ENCODE assay signal across 21 mouse cellular contexts in the genomic region with DNA sequence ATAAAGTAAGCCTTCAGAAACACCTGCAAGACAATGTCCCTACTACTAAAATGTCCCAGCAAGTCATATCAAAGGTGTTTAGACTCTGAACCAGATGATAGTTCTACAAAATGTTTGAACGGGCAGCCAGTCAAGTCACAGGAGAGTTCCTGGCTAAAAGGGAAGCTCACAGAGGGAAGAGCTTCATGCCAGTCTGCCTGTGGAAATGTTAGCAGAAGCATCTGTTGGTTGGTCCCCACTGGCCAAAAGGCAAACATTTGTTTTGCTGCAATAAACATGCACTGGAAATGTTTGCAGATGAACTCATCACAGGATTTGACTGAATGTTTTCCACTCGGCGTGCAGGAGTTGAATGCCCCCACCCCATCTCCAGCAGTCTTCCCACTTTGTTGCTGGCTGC. TPM values are rescaled to one million over a fixed set of nuclear protein-coding genes. Genes with fewer than 3 reads are reported as not detected.
DNase-seq lines count a peak whose midpoint lies in the region; ATAC-seq and TF ChIP-seq lines count a peak whose summit lies in the region.
"Had no signal": no experiment of that assay in that cellular context is flagged by ENCODE, and none has a peak within 500 bp of the region (broad histone marks: within the 10 kb centered on the region; RNA-seq: fewer than 3 reads in every experiment).

No protein-coding gene starts in this region.

- no peak overlapping the region for H3K4me3 ChIP-seq in hindbrain, postnatal 0 days (ENCODE audit: low read length)
- no peak overlapping the region for H3K4me3 ChIP-seq in hindbrain, embryonic 13.5 days
- H3K4me3 ChIP-seq in midbrain, postnatal 0 days (ENCODE audit: low read depth, low read length) = no peak overlapping the region
- H3K4me3 ChIP-seq in midbrain, embryonic 15.5 days = no peak overlapping the region
- H3K4me3 ChIP-seq: embryonic facial prominence, embryonic 15.5 days; erythroblast, embryonic 14.5 days; forebrain, embryonic 10.5 days; gastrocnemius, adult 2 months had no signal

- no peaks in the 10 kb centered on the region for H3K36me3 ChIP-seq in hindbrain, postnatal 0 days (ENCODE audit: insufficient read depth, low read length)
- H3K36me3 ChIP-seq in hindbrain, embryonic 13.5 days = peaks cover 4% of the 10 kb centered on the region
- H3K36me3 ChIP-seq in midbrain, postnatal 0 days (ENCODE audit: insufficient read depth, low read length) = no peaks in the 10 kb centered on the region
- H3K36me3 ChIP-seq in midbrain, embryonic 15.5 days (replicated peaks) = no peaks in the 10 kb centered on the region

- peak; percentile 19 for DNase-seq in cerebellum, adult 8-10 months
- DNase-seq in cerebellum, adult 11 months = no peak
- peak; percentile 22 for DNase-seq in hindbrain, postnatal 0 days (ENCODE audit: low spot score)
- DNase-seq in midbrain, postnatal 0 days (ENCODE audit: low spot score) = peak; percentile 17
- no peak for DNase-seq in urinary bladder, postnatal 14 days (ENCODE audit: low spot score)
- DNase-seq: adrenal gland, postnatal 14 days; gastrocnemius, adult 2 months; gastrocnemius, postnatal 25 days; heart, postnatal 10 days; kidney, adult 2 months had no signal

- H3K27ac ChIP-seq in hindbrain, postnatal 0 days = no peak overlapping the region
- H3K27ac ChIP-seq in hindbrain, embryonic 13.5 days = no peak overlapping the region
- H3K27ac ChIP-seq in midbrain, postnatal 0 days (ENCODE audit: low read depth, low read length) = no peak overlapping the region
- no peak overlapping the region for H3K27ac ChIP-seq in midbrain, embryonic 15.5 days
- H3K27ac ChIP-seq: embryonic facial prominence, embryonic 15.5 days; forebrain, embryonic 10.5 days; gastrocnemius, adult 2 months; hindbrain, embryonic 14.5 days had no signal

- no peak overlapping the region for H3K4me2 ChIP-seq in hindbrain, postnatal 0 days (ENCODE audit: low read depth, low read length)
- H3K4me2 ChIP-seq in hindbrain, embryonic 13.5 days = no peak overlapping the region
- H3K4me2 ChIP-seq in midbrain, postnatal 0 days (ENCODE audit: low read depth, low read length, poor library complexity, severe bottlenecking) = no peak overlapping the region
- H3K4me2 ChIP-seq in midbrain, embryonic 15.5 days = no peak overlapping the region
- H3K4me2 ChIP-seq: embryonic facial prominence, embryonic 15.5 days; hindbrain, embryonic 14.5 days had no signal

- no peaks in the 10 kb centered on the region for H3K4me1 ChIP-seq in hindbrain, postnatal 0 days (ENCODE audit: insufficient read depth, low read length)
- no peaks in the 10 kb centered on the region for H3K4me1 ChIP-seq in hindbrain, embryonic 13.5 days (replicated peaks)
- no peaks in the 10 kb centered on the region for H3K4me1 ChIP-seq in midbrain, postnatal 0 days (ENCODE audit: insufficient read depth, low read length)
- no peaks in the 10 kb centered on the region for H3K4me1 ChIP-seq in midbrain, embryonic 15.5 days
- H3K4me1 ChIP-seq: embryonic facial prominence, embryonic 15.5 days had no signal

- ATAC-seq in hindbrain, postnatal 0 days = no peak
- no peak for ATAC-seq in hindbrain, embryonic 13.5 days (ENCODE audit: low FRiP score)
- no peak for ATAC-seq in midbrain, postnatal 0 days (ENCODE audit: low FRiP score)
- no peak for ATAC-seq in midbrain, embryonic 15.5 days (replicated peaks)
- ATAC-seq: activated CD4-positive, CD25-positive, alpha-beta regulatory T cell, adult 4 months; forebrain, embryonic 14.5 days; intestine, embryonic 16.5 days; Patski had no signal

- H3K9ac ChIP-seq in hindbrain, postnatal 0 days (replicated peaks; ENCODE audit: low read length) = no peak overlapping the region
- no peak overlapping the region for H3K9ac ChIP-seq in hindbrain, embryonic 13.5 days
- H3K9ac ChIP-seq in midbrain, postnatal 0 days (replicated peaks; ENCODE audit: low read length, poor library complexity, severe bottlenecking) = no peak overlapping the region
- H3K9ac ChIP-seq in midbrain, embryonic 15.5 days = no peak overlapping the region
- H3K9ac ChIP-seq: embryonic facial prominence, embryonic 15.5 days; hindbrain, embryonic 14.5 days had no signal

- H3K27me3 ChIP-seq in hindbrain, postnatal 0 days (ENCODE audit: insufficient read depth, low read length) = no peaks in the 10 kb centered on the region
- no peaks in the 10 kb centered on the region for H3K27me3 ChIP-seq in hindbrain, embryonic 13.5 days
- no peaks in the 10 kb centered on the region for H3K27me3 ChIP-seq in midbrain, postnatal 0 days (ENCODE audit: insufficient read depth, low read length)
- no peaks in the 10 kb centered on the region for H3K27me3 ChIP-seq in midbrain, embryonic 15.5 days (replicated peaks)
- H3K27me3 ChIP-seq: CH12.LX; embryonic facial prominence, embryonic 15.5 days; Patski had no signal

- WGBS in hindbrain, postnatal 0 days = 62% methylated on average over 3 of the region's 3 CpGs
- 82% methylated on average over 3 of the region's 3 CpGs for WGBS in hindbrain, embryonic 13.5 days
- WGBS in midbrain, postnatal 0 days = 80% methylated on average over 3 of the region's 3 CpGs
- WGBS in midbrain, embryonic 15.5 days = 85% methylated on average over 3 of the region's 3 CpGs

- no peak for TF ChIP-seq CTCF in hindbrain, postnatal 0 days (IDR thresholded peaks at IDR 0.05; ENCODE audit: low read depth)
- TF ChIP-seq CTCF in midbrain, postnatal 0 days (IDR thresholded peaks at IDR 0.05) = no peak

- H3K9me3 ChIP-seq in hindbrain, postnatal 0 days (ENCODE audit: low read length) = no peaks in the 10 kb centered on the region
- H3K9me3 ChIP-seq in hindbrain, embryonic 13.5 days = no peaks in the 10 kb centered on the region
- no peaks in the 10 kb centered on the region for H3K9me3 ChIP-seq in midbrain, postnatal 0 days (ENCODE audit: low read length)
- H3K9me3 ChIP-seq in midbrain, embryonic 15.5 days = no peaks in the 10 kb centered on the region
- H3K9me3 ChIP-seq: embryonic facial prominence, embryonic 15.5 days; forebrain, embryonic 10.5 days had no signal

RNA-seq across cellular contexts. Expression of gene Cenpf, which starts 21.9 kb away (rescaled TPM):
- total RNA-seq in hindbrain, postnatal 0 days (2014; rRNA removed) = 4.8 and 5.4 TPM in 2 replicates
- polyA plus RNA-seq in hindbrain, postnatal 0 days (2015; fragmentation: Nextera tagmentation; extraction: Ambion mirVana) = 22.5 and 26.9 TPM in 2 replicates
- polyA plus RNA-seq in hindbrain, embryonic 13.5 days (2015; fragmentation: Nextera tagmentation; extraction: Ambion mirVana) = 26.8 and 28.4 TPM in 2 replicates
- total RNA-seq in midbrain, postnatal 0 days (2014; rRNA removed) = 1.8 and 3.0 TPM in 2 replicates
- 4.3 and 6.8 TPM in 2 replicates for polyA plus RNA-seq in midbrain, postnatal 0 days (2015; fragmentation: Nextera tagmentation; extraction: Ambion mirVana)
- 12.0 and 18.7 TPM in 2 replicates for polyA plus RNA-seq in midbrain, embryonic 15.5 days (2015; fragmentation: Nextera tagmentation; extraction: Ambion mirVana)

Comparison
In these comparisons a context has a peak if more than half of its experiments do, and no peak if none do; other contexts are left out.
1. DNase-seq: peak in cerebellum, adult 8-10 months (single experiment), hindbrain, postnatal 0 days (single experiment) and midbrain, postnatal 0 days (single experiment); none in cerebellum, adult 11 months (single experiment) and urinary bladder, postnatal 14 days (single experiment).